Mouse (Mus musculus) erythroblast, adult 5-6 weeks (primary cell): ENCODE results near the gene Adamts17. TPM values are rescaled to one million over a fixed set of nuclear protein-coding genes. Genes with fewer than 3 reads are reported as not detected.

Source experiments
- ATAC-seq: replicated peaks from 2 replicates; pipeline ENCODE4 v1.8.0; 2016; ENCODE audit warnings: moderate number of reproducible peaks, mild to moderate bottlenecking, moderate TSS enrichment, inconsistent platforms; ENCODE audit not compliant: poor library complexity, low FRiP score, severe bottlenecking
- total RNA-seq, 2 experiments: library from RNA; stranded (forward) in 1 of 2; stranded (reverse) in 1 of 2; fragments of 150-400 nt in 1 of 2; fragments of 200-764, 138-1000 nt in 1 of 2; gene quantifications; 2 replicates each; pipeline versions ENCODE4 v1.2.3 to v1.2.4; 2015 to 2017; ENCODE audit warnings: low replicate concordance in 2 of 2

Gene Adamts17
- not detected in 2 replicates for total RNA-seq (2015; ENCODE audit: low replicate concordance)
- not detected in 2 replicates for total RNA-seq (2017; ENCODE audit: low replicate concordance)

- ATAC-seq: no peak
Measured at GRCm38 (mm10) chr7:66839463-66840007, at the start of gene Adamts17. Gene Adamts17, plus strand, starts transcription at chr7:66839735.

GRCm38 (mm10) chr7:66789860-66790748 is 49.4 kb upstream of the Adamts17 start:
- no peak for ATAC-seq

GRCm38 (mm10) chr7:66791022-66791421 is 48.5 kb upstream of the Adamts17 start:
- ATAC-seq: no peak

GRCm38 (mm10) chr7:66796909-66797308 is 42.6 kb upstream of the Adamts17 start:
- no peak for ATAC-seq

GRCm38 (mm10) chr7:66797345-66797744 is 42.2 kb upstream of the Adamts17 start:
- no peak for ATAC-seq

- ATAC-seq: no peak
Measured at GRCm38 (mm10) chr7:66798826-66799225, 40.7 kb upstream of the Adamts17 start.

- ATAC-seq: no peak
Measured at GRCm38 (mm10) chr7:66800784-66801183, 38.8 kb upstream of the Adamts17 start.

GRCm38 (mm10) chr7:66801785-66802184 is 37.8 kb upstream of the Adamts17 start:
- ATAC-seq: no peak

GRCm38 (mm10) chr7:66803798-66804197 is 35.7 kb upstream of the Adamts17 start:
- no peak for ATAC-seq

- no peak for ATAC-seq
Measured at GRCm38 (mm10) chr7:66806801-66807200, 32.7 kb upstream of the Adamts17 start.

- ATAC-seq: no peak
Measured at GRCm38 (mm10) chr7:66810436-66810835, 29.1 kb upstream of the Adamts17 start.

GRCm38 (mm10) chr7:66811294-66811693 is 28.2 kb upstream of the Adamts17 start:
- no peak for ATAC-seq

GRCm38 (mm10) chr7:66812289-66812688 is 27.2 kb upstream of the Adamts17 start:
- ATAC-seq: no peak

GRCm38 (mm10) chr7:66812737-66813136 is 26.8 kb upstream of the Adamts17 start:
- no peak for ATAC-seq

GRCm38 (mm10) chr7:66813172-66813571 is 26.4 kb upstream of the Adamts17 start:
- ATAC-seq: no peak

GRCm38 (mm10) chr7:66815526-66815925 is 24.0 kb upstream of the Adamts17 start:
- no peak for ATAC-seq

GRCm38 (mm10) chr7:66820034-66820433 is 19.5 kb upstream of the Adamts17 start:
- ATAC-seq: no peak

- no peak for ATAC-seq
Measured at GRCm38 (mm10) chr7:66830803-66831202, 8.7 kb upstream of the Adamts17 start.

GRCm38 (mm10) chr7:66831295-66831694 is 8.2 kb upstream of the Adamts17 start:
- ATAC-seq: no peak

GRCm38 (mm10) chr7:66840008-66840719 is 629 bp downstream of the Adamts17 start:
- ATAC-seq: no peak

GRCm38 (mm10) chr7:66841165-66841564 is 1.6 kb downstream of the Adamts17 start:
- no peak for ATAC-seq
